Mouse (Mus musculus): ENCODE measurements around the gene Cfap46. TPM values are rescaled to one million over a fixed set of nuclear protein-coding genes. Genes with fewer than 3 reads are reported as not detected.

The Cfap46 gene
- polyA plus RNA-seq, 1 experiment from 2014 or later: 4.7 TPM

DNA sequence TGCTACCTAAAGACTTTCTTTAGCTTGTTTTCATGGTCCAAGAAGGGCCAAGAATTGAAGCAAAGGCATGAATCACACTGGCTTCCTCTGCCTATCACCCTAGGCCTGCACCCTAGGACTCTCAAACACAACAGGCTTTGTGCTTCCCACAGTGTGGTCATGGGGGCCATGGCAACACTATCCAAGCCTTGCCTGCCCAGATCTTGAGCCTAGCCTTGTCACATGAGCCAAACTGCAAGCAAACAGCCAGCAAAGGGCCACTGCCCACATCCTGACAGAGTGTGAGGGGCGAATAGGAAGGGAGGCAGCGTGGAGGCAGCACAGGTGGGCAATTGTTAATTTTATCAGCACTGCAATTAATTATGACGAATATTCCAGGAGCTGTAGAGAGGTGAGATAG is 111.0 kb downstream of the Cfap46 start:
- Histone ChIP-seq H3K4me2 (ENCODE audit: low read length) (no peak overlapping the region), H3K9ac (ENCODE audit: low read depth, low read length) (no peak overlapping the region), H3K4me3 (ENCODE audit: low read depth, low read length) (no peak overlapping the region), H3K27ac (ENCODE audit: low read length) (no peak overlapping the region), H3K4me1 (ENCODE audit: control insufficient read depth, insufficient read depth, low read length) (no peaks in the 10 kb centered on the region), H3K9me3 (replicated peaks; ENCODE audit: control insufficient read depth, low read length, poor library complexity, severe bottlenecking) (no peaks in the 10 kb centered on the region), H3K36me3 (ENCODE audit: control insufficient read depth, insufficient read depth, low read length) (no peaks in the 10 kb centered on the region), H3K27me3 (ENCODE audit: control insufficient read depth, insufficient read depth, low read depth, low read length) (peaks cover 14% of the 10 kb centered on the region)
- ATAC-seq: no peak
- WGBS: 93% methylated on average over 3 of the region's 3 CpGs

DNA sequence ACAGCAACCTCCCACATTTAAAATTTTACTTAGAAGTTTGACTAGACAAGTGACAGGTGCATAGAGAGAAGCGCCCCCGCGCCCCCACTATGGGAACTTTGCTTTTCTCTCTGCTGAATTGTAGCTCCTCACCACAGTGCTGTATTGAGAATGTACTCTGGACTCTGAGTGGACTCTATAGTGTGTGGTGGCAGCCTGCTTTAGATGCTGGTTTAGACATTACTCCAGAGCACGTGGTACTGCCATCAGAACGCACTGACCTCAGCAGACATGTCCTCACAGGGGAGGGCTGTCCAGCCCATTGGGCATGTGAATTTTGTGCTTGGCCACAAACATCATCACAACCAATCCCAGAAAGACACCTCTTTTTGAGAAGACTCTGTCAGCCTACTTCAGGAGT is 112.8 kb downstream of the Cfap46 start:
- Histone ChIP-seq H3K4me3 (ENCODE audit: low read depth, low read length) (no peak overlapping the region), H3K27ac (ENCODE audit: low read length) (no peak overlapping the region), H3K4me2 (ENCODE audit: low read length) (no peak overlapping the region), H3K9me3 (replicated peaks; ENCODE audit: control insufficient read depth, low read length, poor library complexity, severe bottlenecking) (no peaks in the 10 kb centered on the region), H3K9ac (ENCODE audit: low read depth, low read length) (no peak overlapping the region), H3K4me1 (ENCODE audit: control insufficient read depth, insufficient read depth, low read length) (no peaks in the 10 kb centered on the region), H3K36me3 (ENCODE audit: control insufficient read depth, insufficient read depth, low read length) (no peaks in the 10 kb centered on the region), H3K27me3 (ENCODE audit: control insufficient read depth, insufficient read depth, low read depth, low read length) (peaks cover 6% of the 10 kb centered on the region; the same call in 1 of the 2 replicates)
- no peak for ATAC-seq
- WGBS: 98% methylated on average over 5 of the region's 5 CpGs

DNA sequence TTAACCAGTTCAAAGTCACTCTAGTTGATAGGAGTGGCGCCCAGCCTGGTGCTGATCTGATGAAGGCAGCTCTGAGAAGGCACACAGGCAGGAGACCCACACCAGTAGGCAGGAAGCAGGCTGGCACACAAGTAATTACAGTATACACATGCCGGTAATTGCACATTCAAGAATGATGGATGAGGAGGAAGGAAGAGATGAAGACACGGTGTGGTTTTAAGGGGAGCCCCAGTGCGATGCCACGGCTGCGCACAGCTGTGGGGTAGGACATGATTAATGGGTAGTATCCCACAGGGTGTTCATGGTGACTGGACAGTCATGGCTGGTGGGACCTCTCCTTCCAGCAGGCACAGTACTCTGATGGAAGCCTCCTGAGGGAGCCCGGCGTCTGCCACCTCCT is 117.1 kb downstream of the Cfap46 start:
- H3K27me3 ChIP-seq (ENCODE audit: control insufficient read depth, insufficient read depth, low read depth, low read length): peaks cover 4% of the 10 kb centered on the region; the same call in 1 of the 2 replicates
- H3K9ac ChIP-seq (ENCODE audit: low read depth, low read length): no peak overlapping the region
- H3K4me2 ChIP-seq (ENCODE audit: low read length): no peak overlapping the region
- peaks cover 6% of the 10 kb centered on the region for H3K4me1 ChIP-seq (ENCODE audit: control insufficient read depth, insufficient read depth, low read length)
- H3K4me3 ChIP-seq (ENCODE audit: low read depth, low read length): no peak overlapping the region
- no peaks in the 10 kb centered on the region for H3K36me3 ChIP-seq (ENCODE audit: control insufficient read depth, insufficient read depth, low read length)
- 91% methylated on average over 8 of the region's 8 CpGs for WGBS
- ATAC-seq: no peak
- H3K9me3 ChIP-seq (replicated peaks; ENCODE audit: control insufficient read depth, low read length, poor library complexity, severe bottlenecking): no peaks in the 10 kb centered on the region
- H3K27ac ChIP-seq (ENCODE audit: low read length): no peak overlapping the region

DNA sequence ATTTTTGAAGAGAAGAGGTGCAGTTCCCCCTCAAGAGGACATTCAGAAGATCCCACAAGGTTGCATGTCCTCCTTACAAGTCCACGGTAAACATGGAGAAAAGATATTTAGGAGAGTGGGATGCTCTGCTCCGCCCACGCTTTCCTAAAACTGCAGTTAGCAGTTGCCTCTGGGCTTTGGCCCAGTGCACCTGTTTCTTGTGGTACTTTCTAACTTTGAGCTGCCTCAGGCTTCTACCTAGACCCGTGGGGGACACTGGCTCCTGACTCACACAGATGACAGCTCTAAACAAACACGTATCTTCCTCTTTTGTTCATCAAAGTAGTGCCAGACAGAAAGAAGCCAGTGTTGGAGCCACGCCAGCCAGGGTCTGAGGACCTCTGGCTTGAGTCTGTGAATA is 117.6 kb downstream of the Cfap46 start:
- Histone ChIP-seq H3K4me2 (ENCODE audit: low read length) (no peak overlapping the region), H3K36me3 (ENCODE audit: control insufficient read depth, insufficient read depth, low read length) (no peaks in the 10 kb centered on the region), H3K27me3 (ENCODE audit: control insufficient read depth, insufficient read depth, low read depth, low read length) (peaks cover 4% of the 10 kb centered on the region; the same call in 1 of the 2 replicates), H3K27ac (ENCODE audit: low read length) (no peak overlapping the region), H3K4me1 (ENCODE audit: control insufficient read depth, insufficient read depth, low read length) (peaks cover 6% of the 10 kb centered on the region), H3K4me3 (ENCODE audit: low read depth, low read length) (no peak overlapping the region), H3K9me3 (replicated peaks; ENCODE audit: control insufficient read depth, low read length, poor library complexity, severe bottlenecking) (no peaks in the 10 kb centered on the region), H3K9ac (ENCODE audit: low read depth, low read length) (no peak overlapping the region)
- ATAC-seq: no peak
- WGBS: 71% methylated on average over 6 of the region's 6 CpGs

DNA sequence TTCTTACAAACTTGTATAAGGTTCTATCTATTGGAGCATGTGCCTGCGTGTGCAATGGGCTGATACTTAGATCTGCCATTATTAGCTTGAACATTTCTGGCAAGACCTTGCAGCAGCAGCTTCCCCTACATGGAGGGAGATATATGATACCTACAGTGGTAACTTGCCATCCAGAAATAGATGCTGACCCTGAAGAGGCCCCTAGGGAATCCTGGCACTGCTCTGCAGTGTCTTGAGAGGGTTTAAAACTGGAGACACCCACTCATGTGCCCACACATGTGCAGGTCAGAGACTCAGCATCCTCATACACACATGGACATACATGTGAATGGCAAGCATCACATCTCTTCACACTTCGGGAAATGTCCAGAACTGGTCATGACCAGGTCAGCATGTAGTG is 119.5 kb downstream of the Cfap46 start:
- no peak overlapping the region for H3K9ac ChIP-seq (ENCODE audit: low read depth, low read length)
- no peak overlapping the region for H3K4me2 ChIP-seq (ENCODE audit: low read length)
- no peak overlapping the region for H3K27ac ChIP-seq (ENCODE audit: low read length)
- peaks cover 4% of the 10 kb centered on the region; the same call in 1 of the 2 replicates for H3K27me3 ChIP-seq (ENCODE audit: control insufficient read depth, insufficient read depth, low read depth, low read length)
- H3K4me3 ChIP-seq (ENCODE audit: low read depth, low read length): no peak overlapping the region
- ATAC-seq: no peak
- H3K36me3 ChIP-seq (ENCODE audit: control insufficient read depth, insufficient read depth, low read length): no peaks in the 10 kb centered on the region
- WGBS: 91% methylated on average over 2 of the region's 2 CpGs
- no peaks in the 10 kb centered on the region for H3K9me3 ChIP-seq (replicated peaks; ENCODE audit: control insufficient read depth, low read length, poor library complexity, severe bottlenecking)
- peaks cover 6% of the 10 kb centered on the region for H3K4me1 ChIP-seq (ENCODE audit: control insufficient read depth, insufficient read depth, low read length)

DNA sequence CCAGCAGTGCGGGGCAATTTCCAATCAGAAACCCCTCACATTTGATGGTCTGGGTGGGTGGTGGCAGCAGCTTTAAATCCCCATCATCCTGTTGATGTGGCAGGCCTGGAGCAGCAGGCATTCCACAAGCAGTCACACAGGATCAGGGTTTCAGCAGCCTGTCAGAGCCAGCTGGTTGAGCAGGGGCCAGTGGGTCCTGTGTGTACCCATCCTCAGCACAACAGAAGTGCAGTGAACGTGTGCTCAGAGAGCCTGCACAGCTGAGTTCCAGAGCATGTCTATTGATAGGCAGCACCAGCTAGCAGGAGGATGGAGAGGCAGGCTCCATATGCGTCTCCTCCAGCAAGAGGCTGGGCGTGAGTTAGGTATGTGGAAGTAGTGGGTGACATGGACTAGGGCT is 120.2 kb downstream of the Cfap46 start:
- 55% methylated on average over 4 of the region's 4 CpGs for WGBS
- H3K9me3 ChIP-seq (replicated peaks; ENCODE audit: control insufficient read depth, low read length, poor library complexity, severe bottlenecking): no peaks in the 10 kb centered on the region
- peaks cover 9% of the 10 kb centered on the region; the same call in 1 of the 2 replicates for H3K27me3 ChIP-seq (ENCODE audit: control insufficient read depth, insufficient read depth, low read depth, low read length)
- ATAC-seq: no peak
- H3K4me1 ChIP-seq (ENCODE audit: control insufficient read depth, insufficient read depth, low read length): peaks cover 6% of the 10 kb centered on the region
- no peak overlapping the region for H3K9ac ChIP-seq (ENCODE audit: low read depth, low read length)
- H3K36me3 ChIP-seq (ENCODE audit: control insufficient read depth, insufficient read depth, low read length): no peaks in the 10 kb centered on the region
- no peak overlapping the region for H3K27ac ChIP-seq (ENCODE audit: low read length)
- H3K4me2 ChIP-seq (ENCODE audit: low read length): no peak overlapping the region
- no peak overlapping the region for H3K4me3 ChIP-seq (ENCODE audit: low read depth, low read length)

DNA sequence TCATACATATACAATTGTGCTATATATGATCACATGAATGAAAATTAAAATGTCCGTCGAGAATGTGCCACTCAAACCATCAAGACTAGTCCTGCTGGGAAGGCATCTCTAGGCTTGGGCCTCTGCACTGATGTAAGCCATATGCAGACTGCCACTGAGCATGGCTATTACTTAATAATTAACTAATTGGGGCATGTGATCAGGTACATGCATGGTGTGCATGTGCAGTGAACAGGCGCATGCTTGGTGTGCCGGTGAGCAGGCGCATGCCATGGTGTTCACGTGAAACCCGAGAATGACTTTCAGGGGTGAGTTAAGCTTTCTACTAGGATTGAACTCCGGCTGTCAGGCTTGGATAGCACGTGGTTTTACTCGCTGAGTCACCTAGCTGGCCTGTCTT is 124.0 kb downstream of the Cfap46 start:
- no peak for ATAC-seq
- H3K36me3 ChIP-seq (ENCODE audit: control insufficient read depth, insufficient read depth, low read length): no peaks in the 10 kb centered on the region
- H3K9ac ChIP-seq (ENCODE audit: low read depth, low read length): no peak overlapping the region
- H3K27ac ChIP-seq (ENCODE audit: low read length): no peak overlapping the region
- H3K4me3 ChIP-seq (ENCODE audit: low read depth, low read length): no peak overlapping the region
- 93% methylated on average over 10 of the region's 10 CpGs for WGBS
- peaks cover 9% of the 10 kb centered on the region for H3K27me3 ChIP-seq (ENCODE audit: control insufficient read depth, insufficient read depth, low read depth, low read length)
- H3K4me2 ChIP-seq (ENCODE audit: low read length): no peak overlapping the region
- peaks cover 6% of the 10 kb centered on the region for H3K4me1 ChIP-seq (ENCODE audit: control insufficient read depth, insufficient read depth, low read length)
- H3K9me3 ChIP-seq (replicated peaks; ENCODE audit: control insufficient read depth, low read length, poor library complexity, severe bottlenecking): no peaks in the 10 kb centered on the region

DNA sequence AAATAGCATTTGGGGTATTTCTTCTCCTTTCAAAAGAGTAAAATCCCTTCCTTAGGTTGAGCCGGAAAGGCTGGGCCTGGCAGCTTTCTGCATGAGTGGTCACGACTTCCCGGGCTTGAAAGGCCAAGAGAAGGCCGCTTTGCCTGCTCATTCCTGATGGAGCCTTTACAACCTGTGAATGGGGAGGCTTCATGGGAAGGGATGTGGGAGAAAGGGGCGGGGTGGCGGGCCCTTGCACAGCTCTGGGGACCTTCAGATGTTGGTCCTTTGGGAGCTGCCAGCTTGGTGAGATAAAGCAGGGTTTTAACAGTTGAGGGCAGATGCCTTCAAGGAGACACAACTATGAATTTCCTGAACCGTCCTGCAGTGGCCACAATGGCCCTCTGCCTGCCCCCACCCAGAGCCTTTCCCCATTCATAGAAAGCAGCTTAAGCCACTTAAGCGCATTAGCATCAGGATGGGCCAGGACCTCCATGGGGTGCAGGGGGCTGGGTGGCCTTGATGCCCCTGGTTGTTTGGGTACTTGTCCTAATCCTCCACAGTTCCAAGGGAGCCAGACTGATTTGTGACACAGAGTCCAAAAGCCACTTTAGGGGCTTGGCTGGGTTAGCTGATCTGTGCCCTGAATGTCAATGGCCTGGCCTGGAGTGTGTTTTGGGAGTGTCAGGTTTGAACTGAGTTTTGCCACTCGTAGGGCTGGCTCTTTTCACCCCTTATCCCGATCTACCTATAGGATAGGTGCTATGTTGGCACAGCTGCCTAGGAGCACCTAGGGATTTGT is 126.7 kb downstream of the Cfap46 start:
- H3K4me3 ChIP-seq (ENCODE audit: low read depth, low read length): no peak overlapping the region
- 10% methylated on average over 10 of the region's 10 CpGs for WGBS
- no peak for ATAC-seq
- no peak overlapping the region for H3K4me2 ChIP-seq (ENCODE audit: low read length)
- H3K9ac ChIP-seq (ENCODE audit: low read depth, low read length): no peak overlapping the region
- no peaks in the 10 kb centered on the region for H3K36me3 ChIP-seq (ENCODE audit: control insufficient read depth, insufficient read depth, low read length)
- H3K9me3 ChIP-seq (replicated peaks; ENCODE audit: control insufficient read depth, low read length, poor library complexity, severe bottlenecking): no peaks in the 10 kb centered on the region
- H3K4me1 ChIP-seq (ENCODE audit: control insufficient read depth, insufficient read depth, low read length): no peaks in the 10 kb centered on the region; the same call in 1 of the 2 replicates
- H3K27ac ChIP-seq (ENCODE audit: low read length): no peak overlapping the region
- peaks cover 16% of the 10 kb centered on the region for H3K27me3 ChIP-seq (ENCODE audit: control insufficient read depth, insufficient read depth, low read depth, low read length)

DNA sequence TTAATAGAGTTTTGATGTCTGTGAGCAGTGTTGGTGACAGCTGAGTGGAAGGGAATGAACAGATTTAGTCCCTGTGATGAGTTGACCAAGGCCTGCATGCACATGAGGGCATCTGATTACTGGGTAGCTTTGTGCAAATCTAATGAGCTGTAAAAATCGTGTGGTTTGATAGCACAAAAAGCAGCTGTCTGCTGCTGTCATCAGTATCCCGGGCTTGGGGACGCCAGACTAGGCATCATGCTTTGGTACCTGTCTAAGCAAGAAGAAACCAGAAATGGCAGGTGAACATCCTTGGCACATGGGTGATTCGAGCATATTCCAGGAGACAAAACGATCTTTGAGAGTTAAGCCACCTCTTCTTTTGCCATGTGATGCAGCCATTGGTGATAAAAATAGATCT is 127.3 kb downstream of the Cfap46 start:
- no peak overlapping the region for H3K4me3 ChIP-seq (ENCODE audit: low read depth, low read length)
- 22% methylated on average over 5 of the region's 5 CpGs for WGBS
- H3K9me3 ChIP-seq (replicated peaks; ENCODE audit: control insufficient read depth, low read length, poor library complexity, severe bottlenecking): no peaks in the 10 kb centered on the region
- H3K36me3 ChIP-seq (ENCODE audit: control insufficient read depth, insufficient read depth, low read length): no peaks in the 10 kb centered on the region
- H3K27ac ChIP-seq (ENCODE audit: low read length): no peak overlapping the region
- H3K4me2 ChIP-seq (ENCODE audit: low read length): no peak overlapping the region
- H3K9ac ChIP-seq (ENCODE audit: low read depth, low read length): no peak overlapping the region
- no peaks in the 10 kb centered on the region; the same call in 1 of the 2 replicates for H3K4me1 ChIP-seq (ENCODE audit: control insufficient read depth, insufficient read depth, low read length)
- H3K27me3 ChIP-seq (ENCODE audit: control insufficient read depth, insufficient read depth, low read depth, low read length): peaks cover 16% of the 10 kb centered on the region
- ATAC-seq: no peak
